Mouse (Mus musculus): ENCODE measurements around the gene Neurl1a. TPM values are rescaled to one million over a fixed set of nuclear protein-coding genes. Genes with fewer than 3 reads are reported as not detected.

Gene Neurl1a
- total RNA-seq, 2 experiments from 2014 or later: 180 to 194 TPM

- Histone ChIP-seq H3K4me3 (no peak overlapping the region), H3K27ac (peak overlapping the region; percentile 32; the same call in 1 of the 2 replicates)
- no peak for DNase-seq (ENCODE audit: low spot score in 2 of 2)
- TF ChIP-seq CTCF (conservative IDR thresholded peaks at IDR 0.05): no peak
Measured at GRCm38 (mm10) chr19:47298100-47298499, 119.5 kb downstream of the Neurl1a start.

- DNase-seq (ENCODE audit: low spot score in 2 of 2): no peak
- TF ChIP-seq CTCF (conservative IDR thresholded peaks at IDR 0.05): no peak
- H3K4me3 ChIP-seq: no peak overlapping the region
- peak overlapping the region; percentile 63; the same call in 1 of the 2 replicates for H3K27ac ChIP-seq
Measured at GRCm38 (mm10) chr19:47301303-47302190, 122.9 kb downstream of the Neurl1a start.

GRCm38 (mm10) chr19:47302191-47302852, 123.7 kb downstream of the Neurl1a start:
- peak overlapping the region; percentile 63; the same call in 1 of the 2 replicates for H3K27ac ChIP-seq
- no peak for TF ChIP-seq CTCF (conservative IDR thresholded peaks at IDR 0.05)
- DNase-seq (ENCODE audit: low spot score in 2 of 2): no peak
- H3K4me3 ChIP-seq: no peak overlapping the region

GRCm38 (mm10) chr19:47303128-47303527, 124.5 kb downstream of the Neurl1a start:
- no peak for DNase-seq (ENCODE audit: low spot score in 2 of 2)
- Histone ChIP-seq H3K27ac (no peak overlapping the region), H3K4me3 (no peak overlapping the region)
- TF ChIP-seq CTCF (conservative IDR thresholded peaks at IDR 0.05): no peak

- no peak overlapping the region for H3K4me3 ChIP-seq
- no peak overlapping the region for H3K27ac ChIP-seq
- TF ChIP-seq CTCF (conservative IDR thresholded peaks at IDR 0.05): no peak
- DNase-seq (ENCODE audit: low spot score in 2 of 2): no peak
Measured at GRCm38 (mm10) chr19:47304170-47304745, 125.6 kb downstream of the Neurl1a start.

GRCm38 (mm10) chr19:47305401-47305800, 126.8 kb downstream of the Neurl1a start:
- Histone ChIP-seq H3K27ac (no peak overlapping the region), H3K4me3 (no peak overlapping the region)
- no peak for DNase-seq (ENCODE audit: low spot score in 2 of 2)
- no peak for TF ChIP-seq CTCF (conservative IDR thresholded peaks at IDR 0.05)

- H3K27ac ChIP-seq: no peak overlapping the region
- no peak for DNase-seq (ENCODE audit: low spot score in 2 of 2)
- no peak for TF ChIP-seq CTCF (conservative IDR thresholded peaks at IDR 0.05)
- no peak overlapping the region for H3K4me3 ChIP-seq
Measured at GRCm38 (mm10) chr19:47306128-47306916, 127.7 kb downstream of the Neurl1a start.

GRCm38 (mm10) chr19:47306917-47307315, 128.3 kb downstream of the Neurl1a start:
- no peak overlapping the region for H3K27ac ChIP-seq
- H3K4me3 ChIP-seq: no peak overlapping the region

More at GRCm38 (mm10) chr19:47306917-47307315, 128.3 kb downstream of the Neurl1a start:
- no peak for DNase-seq (ENCODE audit: low spot score in 2 of 2)
- TF ChIP-seq CTCF (conservative IDR thresholded peaks at IDR 0.05): no peak

Small RNAs within 50 kb of the gene (microRNA-seq; reads per million reads assigned to microRNA genes)
- gene Mir6995: 0 to 1.6 reads per million in 2 experiments

Other genes with a start within 250 kb of the Neurl1a start
- gene Ina, start 164.1 kb upstream of the Neurl1a start, total RNA-seq (2021): 100 to 1,000 TPM; 170 to 180 TPM
- gene Nt5c2, start 163.7 kb upstream of the Neurl1a start, total RNA-seq (2021): 10 to 100 TPM; 80.9 to 84.4 TPM
- 10 to 100 TPM; 19.3 to 25.5 TPM for gene Pcgf6, start 127.9 kb upstream of the Neurl1a start, total RNA-seq (2021)
- 1 to 10 TPM; 5.2 to 5.6 TPM for gene Taf5, start 111.1 kb upstream of the Neurl1a start, total RNA-seq (2021)
- 100 to 1,000 TPM; 713 to 825 TPM for gene Usmg5, start 88.2 kb upstream of the Neurl1a start, total RNA-seq (2021)
- gene Pdcd11, start 88.1 kb upstream of the Neurl1a start, total RNA-seq (2021): 10 to 100 TPM; 17.9 to 19.0 TPM
- gene Calhm2, start 40.5 kb upstream of the Neurl1a start, total RNA-seq (2021): 1 to 10 TPM; 4.1 to 5.5 TPM
- not detected for gene Calhm1, start 34.6 kb upstream of the Neurl1a start, total RNA-seq (2021)
- not detected for gene Calhm3, start 21.1 kb upstream of the Neurl1a start, total RNA-seq (2021)